Mouse (Mus musculus) 3T3-L1 (cell line): ENCODE results near the gene Coro6.

ENCODE experiments used
- DNase-seq: peaks from one replicate; pipeline ENCODE4 v3.0.0-alpha.2; 2015; ENCODE audit warnings: low read depth, low spot score

The Coro6 gene

DNA sequence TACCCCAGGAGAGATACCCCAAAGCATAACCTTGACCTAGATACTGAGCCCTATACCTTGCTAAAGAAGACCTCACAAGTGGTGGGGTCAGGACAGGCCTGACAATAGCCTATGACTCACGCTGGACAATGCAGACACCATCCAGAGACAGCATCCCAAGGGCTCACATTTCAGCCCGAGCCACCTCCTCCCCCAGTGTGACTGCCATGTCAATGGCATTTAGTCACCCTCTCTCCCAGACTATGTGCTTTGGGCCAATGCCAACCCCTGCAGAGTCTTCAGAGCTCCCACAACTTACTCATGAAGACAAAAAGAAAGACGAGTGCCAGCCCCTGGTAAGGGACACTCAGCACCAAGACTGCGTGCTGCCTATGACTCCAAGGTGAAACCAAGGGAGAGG lies 2.5 kb downstream of the Coro6 start:
- DNase-seq, result peak; percentile 80

DNA sequence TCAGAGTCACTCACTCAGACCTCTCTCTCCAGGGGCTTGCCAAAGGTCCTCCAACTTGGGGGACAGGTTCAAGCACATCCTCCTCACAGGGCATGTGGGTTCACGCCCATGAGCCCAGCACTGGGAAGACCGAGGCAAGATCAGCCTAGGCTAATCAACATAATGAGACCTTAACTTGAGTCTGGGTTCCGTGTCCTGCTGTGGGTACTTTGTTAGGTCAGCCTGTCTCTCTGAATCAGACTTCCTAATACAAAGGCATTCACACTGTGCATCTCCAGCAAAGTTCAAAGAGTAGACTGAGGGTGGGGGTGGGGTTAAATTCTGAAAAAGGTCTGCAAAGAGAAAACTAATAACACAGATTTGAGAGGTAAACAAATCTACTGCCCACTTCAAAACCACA lies 2.9 kb downstream of the Coro6 start:
- DNase-seq, result no peak

DNA sequence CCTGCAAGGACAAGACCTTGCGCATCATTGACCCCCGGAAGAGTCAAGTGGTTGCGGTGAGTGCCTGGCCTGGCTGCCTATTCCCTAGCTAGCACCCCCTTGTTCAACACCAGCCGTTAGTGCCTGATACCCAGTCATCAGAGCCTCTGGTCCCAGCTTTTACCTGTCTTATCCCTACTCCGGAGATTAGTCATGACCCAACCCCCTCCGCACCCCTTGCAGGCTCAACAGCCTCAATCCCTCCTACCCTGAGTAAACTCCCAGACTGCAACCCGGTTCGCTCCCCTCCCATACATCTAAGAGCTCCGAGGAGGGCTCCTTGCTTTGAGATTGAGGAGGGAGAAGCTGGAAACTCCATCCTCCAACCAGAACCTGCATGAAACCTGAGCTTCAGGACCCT lies 4.3 kb downstream of the Coro6 start:
- DNase-seq, result no peak

DNA sequence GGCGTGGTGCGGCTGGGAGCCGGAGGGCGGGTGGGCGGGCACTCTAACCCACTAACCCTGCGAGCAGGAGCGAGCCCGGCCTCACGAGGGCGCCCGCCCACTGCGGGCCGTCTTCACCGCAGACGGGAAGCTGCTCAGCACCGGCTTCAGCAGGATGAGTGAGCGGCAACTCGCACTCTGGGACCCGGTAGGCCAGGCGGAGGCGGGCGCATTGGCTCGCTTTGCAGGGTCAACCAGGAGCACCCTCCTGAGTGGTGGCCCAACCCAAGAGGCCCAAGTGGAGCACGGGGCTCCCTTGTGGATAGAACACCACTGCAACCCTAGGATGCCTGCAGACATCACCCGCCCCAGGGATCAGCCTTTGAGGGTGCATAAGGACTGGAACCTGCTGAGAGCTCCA lies 4.9 kb downstream of the Coro6 start:
- no peak for DNase-seq

DNA sequence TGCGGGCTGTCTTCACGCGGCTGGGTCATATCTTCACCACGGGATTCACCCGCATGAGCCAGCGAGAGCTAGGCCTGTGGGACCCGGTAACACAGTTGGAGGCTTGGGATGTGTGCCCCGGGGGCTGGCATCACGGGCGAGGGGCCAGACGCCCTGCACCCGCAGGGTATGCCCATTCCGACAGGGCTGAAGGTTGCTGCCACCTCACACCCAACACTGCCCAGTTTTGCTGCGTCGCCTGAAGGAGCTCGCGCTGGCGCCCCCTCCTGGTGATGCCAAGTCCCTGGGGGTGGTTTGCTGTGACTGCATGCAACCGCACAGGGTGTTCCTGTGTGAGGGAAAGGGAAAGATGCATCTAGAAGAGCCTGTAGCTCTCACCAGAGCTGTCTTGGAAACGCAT lies 5.6 kb downstream of the Coro6 start:
- peak; percentile 33 for DNase-seq

DNA sequence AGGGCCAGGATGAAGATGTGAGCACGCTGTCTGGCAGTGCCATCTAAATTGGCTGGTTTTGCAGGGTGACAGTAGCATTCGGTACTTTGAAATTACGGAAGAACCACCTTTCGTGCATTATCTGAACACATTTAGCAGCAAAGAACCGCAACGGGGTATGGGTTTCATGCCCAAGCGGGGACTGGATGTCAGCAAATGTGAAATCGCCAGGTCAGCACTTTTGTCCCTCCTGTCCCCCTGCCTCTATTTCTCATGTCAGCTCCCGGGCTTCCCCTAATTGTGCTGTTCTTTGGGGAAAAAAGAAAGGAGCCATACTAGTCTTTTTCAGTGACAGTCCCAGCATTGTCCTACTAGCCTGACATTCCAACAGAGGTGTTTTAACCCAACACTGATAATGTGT lies 6.2 kb downstream of the Coro6 start:
- no peak for DNase-seq

DNA sequence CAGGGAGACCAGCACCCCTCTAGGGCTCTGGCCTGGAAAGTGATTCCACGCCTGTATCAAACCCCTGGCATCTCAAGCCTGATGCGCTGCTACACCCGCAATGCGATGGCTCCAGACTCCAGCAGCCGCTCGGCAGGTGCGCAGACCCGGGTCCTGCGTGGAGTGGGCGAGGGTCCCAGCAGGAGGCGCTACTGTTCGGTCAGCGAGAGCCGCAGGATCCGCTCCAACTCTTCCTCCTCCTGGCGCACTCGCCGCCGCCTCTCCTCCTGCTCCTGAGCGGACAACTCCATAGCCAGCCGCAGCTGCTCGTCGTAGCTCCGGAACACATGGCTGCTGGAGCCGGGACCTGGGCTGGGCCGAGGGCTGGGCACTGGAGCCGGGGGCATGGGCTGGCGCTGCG lies 9.2 kb downstream of the Coro6 start:
- no peak for DNase-seq

DNA sequence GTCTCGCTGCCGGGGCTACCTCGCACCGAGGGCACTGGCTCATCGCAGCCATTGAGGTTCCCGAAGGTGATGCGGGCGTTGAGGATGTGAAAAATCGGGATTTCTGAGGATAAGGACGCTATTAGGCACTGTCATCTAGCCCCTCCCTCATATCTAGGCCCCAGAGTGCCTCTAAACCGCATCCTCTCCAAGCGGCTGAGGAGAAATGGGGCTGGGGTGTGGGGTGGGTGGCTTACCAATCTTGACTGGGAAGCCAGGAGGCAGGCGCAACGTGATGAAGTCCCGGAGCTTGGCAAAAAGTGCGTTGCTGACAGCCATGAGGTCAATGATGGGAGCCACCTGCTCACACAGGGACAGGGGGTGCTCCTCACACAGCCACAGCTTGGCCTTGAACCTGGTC lies 10.6 kb downstream of the Coro6 start:
- DNase-seq, result no peak

DNA sequence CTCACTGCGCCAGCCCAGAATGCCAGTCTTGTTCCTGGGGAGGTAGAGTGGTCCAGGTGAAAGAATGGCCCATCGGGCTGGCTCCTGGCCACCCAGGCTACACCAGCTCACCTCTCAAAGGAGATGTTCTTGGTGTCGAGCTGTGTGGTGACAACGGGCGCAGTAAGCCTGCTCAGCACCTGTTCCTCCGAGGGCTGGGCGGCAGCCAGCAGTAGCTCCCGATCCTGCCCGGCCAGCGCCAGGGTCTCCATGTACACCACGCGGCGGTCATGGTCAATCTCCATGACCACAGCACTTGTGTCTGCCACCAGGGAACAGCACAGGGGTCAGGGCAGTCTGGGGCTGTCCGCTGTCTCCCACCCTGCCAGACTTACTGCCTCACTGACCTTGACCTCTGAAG lies 14.0 kb downstream of the Coro6 start:
- DNase-seq, result no peak

DNA sequence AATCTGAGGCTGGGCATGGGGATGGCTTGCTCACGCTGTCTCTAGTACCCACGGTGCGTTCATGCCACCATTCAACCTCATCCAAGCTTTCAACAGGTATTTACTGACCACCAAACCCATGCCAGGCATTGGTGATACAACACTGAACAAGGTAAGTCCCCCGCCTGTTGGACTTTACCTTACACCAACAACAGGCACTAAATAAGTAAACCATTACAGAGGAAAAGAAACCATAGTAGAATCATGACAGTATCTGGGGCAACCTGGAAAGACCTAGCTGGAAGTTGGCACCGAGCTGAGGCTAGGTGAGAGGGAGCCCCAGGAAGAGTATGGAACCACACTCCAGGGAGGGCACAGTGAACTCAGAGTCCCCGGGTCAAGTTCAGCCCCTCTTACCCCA lies 14.7 kb downstream of the Coro6 start:
- DNase-seq, result no peak

DNA sequence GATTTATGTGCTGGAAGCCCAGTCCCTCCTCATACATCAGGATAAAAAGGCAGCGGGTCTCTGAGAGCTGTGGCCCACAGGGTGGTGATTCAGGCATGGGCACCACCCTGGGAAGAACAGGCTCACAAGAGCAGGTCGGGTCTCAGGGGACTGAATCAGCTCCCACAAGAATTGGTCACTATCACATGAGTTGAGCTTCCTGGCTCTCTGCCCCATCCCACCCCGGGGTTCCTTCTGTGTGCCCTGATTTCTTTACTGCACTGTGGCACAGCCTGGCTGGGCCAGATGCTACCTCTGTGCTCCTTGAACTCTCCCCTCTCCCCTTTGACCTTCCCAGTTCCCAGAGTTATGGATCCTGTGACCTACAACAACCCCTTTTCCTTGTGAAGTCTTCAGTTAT lies 20.8 kb downstream of the Coro6 start:
- peak; percentile 51 for DNase-seq

DNA sequence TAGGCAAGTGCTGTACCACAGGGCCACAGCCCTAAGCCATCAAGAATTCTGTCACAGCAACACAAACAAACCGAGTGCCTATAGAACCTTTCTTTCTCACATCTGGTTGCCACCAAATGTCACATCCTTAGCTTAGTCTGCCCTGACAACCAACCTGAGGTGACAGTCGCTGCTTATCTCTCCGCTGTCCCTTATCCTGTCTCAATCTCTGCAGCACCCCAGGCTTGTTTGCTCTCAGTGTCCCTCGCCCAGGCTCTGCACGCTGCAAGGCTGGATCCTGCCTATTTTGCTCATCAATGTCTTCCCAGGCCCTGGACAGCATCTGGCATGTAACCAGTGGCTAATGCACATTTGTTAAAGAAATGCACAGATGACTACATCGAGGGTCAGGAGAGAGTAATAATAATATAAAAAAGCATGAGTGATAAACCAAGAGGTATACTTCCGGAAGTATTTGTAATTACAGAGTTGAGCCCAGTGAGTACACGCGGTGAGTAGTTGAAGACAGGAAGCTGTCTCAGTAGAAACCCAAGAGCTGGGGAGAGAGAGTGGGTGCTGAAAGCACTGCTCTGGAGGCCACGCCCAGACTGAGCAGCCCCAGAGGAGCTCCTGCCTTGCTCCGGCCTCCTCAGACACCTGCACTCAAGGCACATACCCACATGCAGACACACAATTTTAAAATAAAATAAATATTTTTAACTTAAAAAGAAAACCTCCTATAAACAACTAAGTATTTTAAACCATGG lies 21.5 kb downstream of the Coro6 start:
- no peak for DNase-seq

DNA sequence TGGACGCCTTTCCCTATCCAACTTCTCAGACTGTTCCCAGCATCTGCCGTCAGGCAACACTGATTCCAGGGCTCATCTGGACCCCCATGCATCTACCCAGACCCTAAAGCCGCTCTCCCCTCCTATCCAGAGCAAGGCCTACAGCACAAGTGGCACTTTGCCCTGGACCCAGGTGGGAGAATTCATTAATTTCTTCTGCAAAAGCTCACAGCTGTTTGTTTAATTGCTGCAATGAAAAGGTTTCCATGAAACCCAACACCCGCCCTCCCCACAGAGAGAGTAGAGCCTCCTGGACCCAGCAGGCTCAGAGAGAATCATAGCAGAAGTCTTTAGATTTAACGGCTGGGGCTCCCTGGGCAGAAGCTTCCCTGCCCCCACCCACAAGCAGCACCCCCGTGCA lies 23.0 kb downstream of the Coro6 start:
- no peak for DNase-seq

DNA sequence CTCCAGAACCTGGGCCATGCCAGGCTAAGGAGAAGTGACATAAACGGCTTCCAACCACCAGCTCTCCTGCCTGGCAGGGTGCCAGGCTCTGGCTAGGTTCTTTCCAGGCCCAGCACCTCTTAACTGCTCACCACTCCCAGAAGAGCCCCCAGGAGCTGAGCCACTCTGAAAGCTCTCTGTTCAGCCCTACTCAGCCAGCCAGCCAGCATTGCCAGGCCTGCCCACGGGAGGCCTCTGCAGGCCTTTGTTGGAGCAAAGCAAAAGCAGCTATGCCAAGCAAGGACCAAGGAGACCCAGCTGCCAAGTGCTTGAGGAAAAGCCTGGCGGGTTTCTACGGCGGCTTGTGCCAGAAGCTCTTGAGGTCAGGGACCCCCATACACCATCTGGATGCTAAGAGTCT lies 24.6 kb downstream of the Coro6 start:
- no peak for DNase-seq

DNA sequence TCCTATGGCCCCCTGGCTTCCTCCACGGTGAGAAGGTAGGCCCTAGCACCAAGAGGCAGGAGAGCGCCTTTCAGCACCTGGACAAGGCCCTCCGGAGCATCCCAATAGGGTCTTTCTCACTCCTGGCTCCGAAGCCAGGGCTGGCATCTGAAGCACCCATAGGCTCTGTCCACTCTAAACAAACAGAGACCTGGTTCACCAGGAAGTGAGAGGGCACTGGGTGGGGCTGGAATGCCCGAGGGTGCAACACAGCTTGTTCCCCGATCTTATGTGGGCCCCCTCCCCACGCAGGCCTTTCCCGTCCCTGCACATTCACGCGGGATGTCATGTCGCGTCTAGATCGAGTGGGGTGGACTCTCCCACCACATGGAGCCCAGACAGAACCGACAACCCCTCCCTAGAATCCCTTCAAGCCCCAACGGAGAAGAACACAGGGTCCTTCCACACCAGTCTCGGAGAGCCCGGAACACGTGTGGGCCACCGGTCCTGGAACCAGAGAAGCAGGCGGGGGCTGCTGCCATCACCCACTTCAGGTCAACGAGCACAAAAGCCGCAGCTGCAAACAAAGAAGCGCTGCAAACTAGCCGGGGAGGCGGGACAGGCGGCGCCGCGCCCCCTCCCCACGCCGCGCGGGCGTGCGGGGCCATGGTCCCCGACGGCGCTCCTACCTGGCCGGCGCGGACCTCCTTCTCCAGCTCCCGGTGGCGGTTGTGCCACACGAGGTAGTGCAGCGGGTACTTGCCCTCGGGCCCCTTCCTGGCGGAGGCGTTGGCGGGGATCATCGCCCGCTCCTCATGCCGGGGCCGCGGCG lies 26.8 kb downstream of the Coro6 start:
- no peak for DNase-seq

DNA sequence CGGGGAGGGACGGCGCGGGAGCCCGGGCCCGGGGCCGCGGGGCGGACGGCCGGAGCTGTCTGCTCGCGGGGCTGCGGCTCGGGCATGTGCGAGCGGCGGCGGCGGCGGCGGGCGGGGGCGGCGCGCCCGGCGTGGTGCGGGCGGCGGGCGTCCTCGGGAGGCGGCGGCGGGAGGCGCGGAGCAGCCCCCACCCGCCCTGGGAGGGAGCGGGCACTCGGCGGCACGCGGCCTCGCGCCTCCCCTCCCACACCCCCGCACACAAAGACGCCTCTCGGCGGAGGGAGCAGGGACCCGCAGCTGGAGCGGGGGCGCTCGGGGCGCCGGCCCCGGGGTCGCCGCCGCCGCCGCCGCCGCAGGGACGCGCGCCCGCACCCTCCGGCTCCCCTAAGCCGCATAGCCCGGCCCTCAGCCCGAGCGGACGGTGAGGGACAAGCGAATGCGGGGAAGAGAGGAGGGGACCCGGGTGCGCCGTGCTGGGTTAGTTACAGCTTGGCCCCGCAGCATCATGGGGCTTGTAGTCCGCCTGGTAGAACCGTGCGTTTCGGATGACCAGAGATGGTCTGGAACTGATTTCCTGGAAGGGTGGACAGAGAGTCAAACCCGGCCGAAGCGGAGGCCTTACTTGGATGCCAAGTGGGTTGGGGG lies 27.5 kb downstream of the Coro6 start, which contains the start of gene Ankrd13b:
Gene Ankrd13b, minus strand, starts transcription at position 88 of the 645 bp plus-strand sequence.
- peak; percentile 73 for DNase-seq

DNA sequence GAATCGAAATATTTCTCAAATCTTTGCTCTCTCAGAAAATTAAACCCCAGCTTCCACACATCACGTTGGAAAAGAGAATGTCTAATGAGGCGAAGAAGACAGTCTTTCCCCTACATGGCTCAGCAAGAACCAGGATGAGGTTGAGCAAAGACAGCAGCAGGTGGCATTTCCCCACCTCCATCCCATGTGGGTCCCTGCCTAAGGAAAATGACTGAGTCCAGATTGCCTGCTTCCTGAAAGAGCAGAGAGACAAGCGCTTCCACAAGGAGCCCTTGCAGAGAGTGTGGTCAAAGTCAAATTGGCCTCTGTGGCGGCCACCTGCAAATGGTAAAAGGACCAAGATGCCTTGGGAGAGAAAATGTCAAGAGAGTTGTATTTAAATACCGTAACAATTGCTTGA lies 28.2 kb downstream of the Coro6 start:
- no peak for DNase-seq

DNA sequence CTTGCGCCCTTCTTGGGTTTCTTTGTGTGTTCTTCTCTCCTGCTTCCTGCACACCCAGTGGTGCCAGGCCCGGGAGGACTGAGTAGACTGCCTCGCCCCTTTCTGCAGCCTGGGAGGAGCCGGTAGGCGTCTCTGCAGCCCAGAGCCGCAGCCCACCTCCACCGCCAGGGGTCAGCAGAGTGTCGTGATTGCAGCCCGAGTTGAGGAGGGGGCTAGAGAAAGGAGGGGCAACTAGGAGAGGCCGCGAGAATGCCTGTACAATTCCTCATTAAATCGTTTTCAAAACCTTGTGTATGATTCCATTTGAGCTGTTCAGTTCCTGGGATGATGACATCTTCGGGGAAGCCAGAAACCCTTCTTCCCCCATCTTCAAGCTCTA lies 28.9 kb downstream of the Coro6 start:
- peak; percentile 91 for DNase-seq

DNA sequence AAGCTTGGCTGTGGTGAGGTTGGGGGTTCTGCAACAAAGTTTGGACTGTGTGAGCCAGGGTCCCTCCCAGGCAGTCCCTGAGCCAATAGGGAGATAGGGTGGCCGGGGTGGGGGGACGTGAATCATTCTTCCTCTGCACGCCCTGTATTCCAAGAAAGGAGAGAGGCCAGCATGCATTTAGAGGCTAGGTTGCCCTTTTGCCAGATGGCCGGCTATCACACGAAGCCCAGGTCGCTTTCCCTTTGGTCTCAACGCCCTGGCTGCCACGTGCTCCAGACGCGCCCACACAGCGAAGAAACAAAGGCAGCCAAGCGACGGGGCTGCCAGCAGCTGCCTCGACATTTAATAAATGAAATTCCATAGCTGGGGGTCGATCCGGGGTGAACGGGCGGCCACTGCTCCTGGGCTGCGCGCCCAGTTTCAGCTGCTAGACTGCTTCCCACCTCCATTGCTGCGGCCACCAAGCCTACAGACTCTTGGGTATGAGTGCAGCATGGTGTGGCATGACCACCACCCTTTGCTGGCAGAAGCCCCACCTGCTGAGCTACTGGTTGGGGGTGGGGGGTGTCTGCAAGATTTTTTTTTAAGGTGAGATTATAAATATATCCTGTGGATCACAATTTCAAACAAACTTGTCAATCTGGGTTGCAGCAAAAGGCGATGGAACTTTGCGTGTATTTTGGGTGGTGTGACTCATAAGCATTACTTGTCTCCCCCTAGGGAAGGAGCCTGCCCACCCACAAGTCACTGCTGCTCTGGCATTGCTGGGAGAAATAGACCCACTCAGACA lies 29.5 kb downstream of the Coro6 start:
- peak; percentile 91 for DNase-seq

DNA sequence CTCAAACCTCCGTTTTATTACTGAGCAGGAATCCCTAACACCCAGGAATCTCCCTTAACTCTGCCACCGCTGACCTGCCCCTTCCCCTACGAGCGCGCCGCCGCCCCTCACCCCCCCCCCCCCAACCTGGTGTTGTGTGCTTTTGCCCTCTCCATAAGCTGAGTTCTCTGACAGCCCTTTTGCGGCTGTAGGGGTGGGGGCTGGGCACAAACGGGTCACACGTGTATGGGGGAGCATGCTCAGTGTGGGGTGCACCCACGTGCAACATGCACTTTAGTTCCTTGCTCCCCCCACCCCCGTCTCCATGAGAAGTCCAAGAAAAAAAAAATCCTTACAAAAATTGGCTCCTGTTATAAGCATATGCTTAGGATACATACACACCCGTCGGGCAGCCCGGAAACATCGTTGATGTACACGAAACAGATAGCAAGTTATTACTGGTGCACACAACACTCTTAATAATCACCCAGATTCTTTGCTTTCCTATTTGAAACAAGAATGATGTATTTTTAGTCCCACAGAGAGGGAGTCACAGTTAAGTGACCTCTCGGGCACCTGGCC lies 30.2 kb downstream of the Coro6 start:
- peak; percentile 61 for DNase-seq

DNA sequence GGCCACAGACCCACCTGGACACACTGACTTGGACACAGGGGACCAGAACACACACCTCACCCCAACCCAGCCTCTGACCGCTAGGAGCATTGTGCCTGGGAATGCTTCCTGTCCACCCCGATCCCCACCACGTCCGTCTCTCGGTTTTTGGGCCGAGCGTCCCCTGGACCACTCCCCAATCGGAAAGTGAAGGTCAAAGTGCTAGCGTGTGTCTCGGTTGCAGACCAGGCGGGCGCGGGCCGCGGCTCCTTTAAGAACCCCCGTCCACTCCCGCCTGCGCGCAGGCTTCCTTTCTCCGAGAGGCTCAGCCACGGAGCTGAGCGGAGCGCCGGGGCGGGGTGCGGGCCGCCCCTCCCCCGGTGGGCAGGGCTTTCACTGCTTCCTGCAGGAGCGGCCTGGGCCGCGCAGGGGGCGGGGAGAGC lies 30.7 kb downstream of the Coro6 start:
- DNase-seq, result peak; percentile 87
